Mouse (Mus musculus): ENCODE results near the gene Rsbn1l.

DNA sequence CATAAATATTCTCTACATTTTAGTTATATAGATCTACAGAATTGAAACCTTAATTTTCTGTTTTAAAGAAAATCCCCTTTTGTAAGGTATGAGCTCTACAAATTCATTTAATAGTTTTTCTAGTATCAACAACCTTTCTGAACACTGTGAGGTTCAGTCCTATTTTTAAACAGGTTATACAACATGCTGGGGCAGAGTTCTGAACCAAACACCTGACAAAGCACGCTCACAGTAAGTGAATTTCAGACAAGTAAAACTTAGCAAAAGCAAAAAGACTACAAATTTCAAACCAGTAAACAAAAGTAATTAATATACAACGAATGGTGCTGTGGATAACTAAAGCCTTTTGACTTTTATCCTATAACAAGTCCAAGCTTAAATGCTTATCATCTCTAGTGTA, 97.8 kb downstream of the Rsbn1l start:
- TF ChIP-seq CTCF (IDR thresholded peaks at IDR 0.05; ENCODE audit: borderline replicate concordance, extremely low read depth, insufficient read depth, insufficient read length), result no peak
- TF ChIP-seq POLR2A (IDR thresholded peaks at IDR 0.05; ENCODE audit: borderline replicate concordance, extremely low read depth, insufficient read depth, insufficient read length, poor library complexity, severe bottlenecking), result no peak

Measured in brain, embryonic 14.5 days (tissue).